Mouse (Mus musculus): ENCODE results near the gene Ribc2.

DNA sequence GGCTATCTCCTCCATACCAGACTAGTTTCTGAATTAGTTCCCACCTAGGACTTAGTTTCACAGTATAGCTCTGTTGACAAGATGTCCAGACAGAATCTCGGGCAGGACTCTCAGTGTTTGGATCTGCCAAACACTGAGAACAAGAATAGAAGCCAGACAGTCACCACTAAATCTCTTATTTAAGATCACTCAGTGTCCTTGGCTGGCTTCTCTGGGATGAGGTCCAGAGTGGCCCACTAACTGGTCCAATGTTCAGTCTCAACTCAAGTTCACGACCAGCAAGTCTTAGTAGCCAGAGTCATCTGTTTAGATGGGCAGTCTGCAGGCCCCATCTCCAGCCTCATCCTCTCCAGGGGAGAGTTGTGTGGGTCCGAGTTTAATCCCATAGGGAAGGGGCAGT lies 20.7 kb downstream of the Ribc2 start:
- TF ChIP-seq POLR2A (IDR thresholded peaks at IDR 0.05; ENCODE audit: low read depth, low read length) (no peak), CTCF (conservative IDR thresholded peaks at IDR 0.05; ENCODE audit: insufficient read depth, insufficient read length, low read depth, low read length) (no peak)

All from kidney, adult 2 months (tissue).